Mouse (Mus musculus) lung, postnatal 10 days (tissue): ENCODE results near the gene Sdhaf2.
A peak's percentile ranks its signal among the peaks of the same experiment; 100 is the strongest.
"Not testable (repeated sequence)": the region's sequence is repeated elsewhere in the genome, so short reads cannot be mapped to it uniquely, and the experiment has no call there.

Experiments
- DNase-seq: peaks from one replicate; pipeline ENCODE4 v3.0.0; 2021

The Sdhaf2 gene

GRCm38 (mm10) chr19:10525910-10526309 is at the start of gene Sdhaf2:
Sdhaf2 (minus strand) TSS chr19:10526142.
- peak; percentile 63 for DNase-seq

DNA sequence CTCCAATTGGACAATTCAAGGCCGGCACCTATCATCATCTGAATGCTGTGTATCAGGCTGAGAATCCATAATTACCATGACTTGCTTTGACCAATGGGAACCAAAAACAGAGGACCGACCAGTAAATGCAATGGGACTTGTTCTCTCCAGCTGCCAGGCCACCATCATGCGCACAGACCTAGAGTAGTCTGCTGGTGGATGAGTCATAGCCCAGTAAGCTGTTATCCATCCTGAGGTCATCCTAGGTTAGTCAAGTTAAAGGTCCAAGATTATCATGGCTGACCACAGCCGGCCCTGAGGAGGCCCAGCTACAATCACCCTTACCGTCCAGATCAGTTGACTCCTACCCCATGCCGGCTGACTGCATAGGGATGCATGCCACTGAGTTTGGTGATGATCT is 43.7 kb upstream of the Sdhaf2 start:
- no peak for DNase-seq

GRCm38 (mm10) chr19:10565217-10565616 is 39.3 kb upstream of the Sdhaf2 start:
- no peak for DNase-seq

GRCm38 (mm10) chr19:10564278-10564677 is 38.3 kb upstream of the Sdhaf2 start:
- DNase-seq = no peak

GRCm38 (mm10) chr19:10562351-10562750 is 36.4 kb upstream of the Sdhaf2 start:
- DNase-seq = no peak

DNA sequence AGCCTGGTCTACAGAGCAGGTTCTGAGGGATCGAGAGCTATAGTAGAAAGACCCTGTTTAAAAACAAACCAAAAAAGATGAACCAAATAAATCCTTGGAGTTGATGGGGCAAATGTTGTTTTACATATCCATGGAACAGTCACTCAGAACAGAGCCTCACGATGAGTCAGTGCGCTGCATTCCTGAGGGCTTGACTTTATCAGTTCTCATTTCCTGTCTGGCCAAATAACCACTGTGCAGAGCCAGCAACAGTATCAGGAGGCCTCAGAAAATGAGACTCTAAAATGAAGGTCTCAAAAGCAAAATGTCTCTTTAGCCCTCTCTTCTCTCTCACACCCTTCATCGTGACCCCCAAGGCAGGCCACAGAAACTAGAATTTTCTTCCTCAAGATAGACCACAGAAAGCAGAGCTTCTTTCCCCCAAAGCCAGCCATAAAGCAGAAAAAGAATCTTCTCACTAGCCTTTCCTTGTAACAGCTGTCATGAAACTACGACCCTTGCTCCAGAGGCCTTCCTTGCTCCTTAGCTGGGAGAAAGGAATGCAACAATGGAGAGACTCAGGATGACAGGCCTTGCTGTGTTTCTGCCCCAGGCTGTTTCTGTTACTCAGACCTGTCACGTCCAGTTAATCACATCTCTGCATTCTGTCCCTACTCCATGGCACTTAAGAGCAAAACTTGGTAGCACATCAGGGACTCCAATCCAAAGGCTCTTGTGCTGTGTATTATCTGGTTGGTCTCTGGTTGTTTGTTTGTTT is 35.8 kb upstream of the Sdhaf2 start:
- DNase-seq = peak; percentile 57

GRCm38 (mm10) chr19:10560108-10560507 is 34.2 kb upstream of the Sdhaf2 start:
- DNase-seq = peak; percentile 42

GRCm38 (mm10) chr19:10557837-10558375 is 32.0 kb upstream of the Sdhaf2 start:
- DNase-seq = not testable (repeated sequence)

DNA sequence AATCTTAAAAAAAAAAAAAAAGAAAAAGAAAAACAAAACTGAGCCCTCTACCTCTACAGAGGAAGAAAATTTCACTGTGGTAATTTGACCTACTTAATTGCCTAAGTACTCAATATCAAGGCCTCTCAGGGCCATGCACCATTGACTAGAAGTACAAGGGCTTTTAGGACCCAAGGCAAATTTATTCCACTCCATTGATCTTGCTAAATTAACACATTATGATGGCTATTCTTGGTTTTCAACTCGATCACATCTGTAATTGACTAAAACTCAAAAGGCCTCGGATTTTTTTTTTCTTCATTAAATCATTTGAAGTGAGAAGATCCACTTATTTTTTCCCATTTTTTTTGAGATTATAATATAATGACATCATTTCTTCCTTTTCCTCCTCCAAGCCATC is 31.5 kb upstream of the Sdhaf2 start:
- no peak for DNase-seq

DNA sequence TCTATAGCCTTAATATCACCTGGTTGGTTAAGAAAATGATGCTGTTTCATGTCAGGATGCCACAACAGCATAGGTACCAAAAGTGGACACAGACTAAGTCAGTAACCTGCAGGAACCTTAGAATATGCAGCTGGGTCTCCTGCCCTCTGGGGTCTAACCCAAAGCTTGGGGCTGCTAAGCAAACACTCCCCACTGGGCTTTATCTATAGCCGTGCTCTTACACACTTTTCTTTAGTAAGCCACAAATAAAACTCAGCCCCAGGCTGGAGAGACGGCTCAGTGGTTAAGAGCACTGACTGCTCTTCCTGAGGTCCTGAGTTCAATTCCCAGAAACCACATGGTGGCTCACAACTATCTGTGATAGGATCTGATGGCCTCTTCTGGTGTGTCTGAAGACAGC is 31.1 kb upstream of the Sdhaf2 start:
- no peak for DNase-seq

- peak; percentile 88 for DNase-seq
Measured at GRCm38 (mm10) chr19:10555624-10556510, 29.9 kb upstream of the Sdhaf2 start, which contains the start of gene Tmem216. Tmem216 (minus strand) TSS chr19:10556238.

DNA sequence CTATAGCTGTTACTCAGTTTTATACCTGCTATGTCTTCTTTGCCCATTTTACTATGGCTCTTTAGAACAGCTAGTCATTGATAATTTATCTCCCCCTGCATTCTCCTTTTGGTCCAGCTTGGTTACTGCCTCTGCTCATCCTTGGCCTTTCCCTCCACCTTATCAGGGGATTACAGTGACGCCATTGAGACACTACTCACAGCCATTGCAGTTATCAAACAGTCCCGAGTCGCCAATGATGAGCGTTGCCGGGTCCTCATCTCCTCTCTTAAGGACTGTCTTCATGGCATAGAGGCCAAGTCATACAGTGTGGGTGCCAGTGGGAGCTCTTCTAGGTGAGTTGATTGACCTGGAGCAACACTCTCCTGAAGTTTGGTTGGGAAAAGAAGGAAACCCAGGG is 13.5 kb upstream of the Sdhaf2 start:
- no peak for DNase-seq

GRCm38 (mm10) chr19:10530082-10530481 is 4.1 kb upstream of the Sdhaf2 start:
- DNase-seq = no peak

- peak; percentile 94 for DNase-seq
Measured at GRCm38 (mm10) chr19:10525106-10525901, 638 bp downstream of the Sdhaf2 start, which contains the start of gene Cpsf7. Cpsf7 (plus strand) TSS chr19:10525266.

- no peak for DNase-seq
Measured at GRCm38 (mm10) chr19:10524784-10525105, 1.2 kb downstream of the Sdhaf2 start.

GRCm38 (mm10) chr19:10523483-10524080 is 2.4 kb downstream of the Sdhaf2 start:
- no peak for DNase-seq

DNA sequence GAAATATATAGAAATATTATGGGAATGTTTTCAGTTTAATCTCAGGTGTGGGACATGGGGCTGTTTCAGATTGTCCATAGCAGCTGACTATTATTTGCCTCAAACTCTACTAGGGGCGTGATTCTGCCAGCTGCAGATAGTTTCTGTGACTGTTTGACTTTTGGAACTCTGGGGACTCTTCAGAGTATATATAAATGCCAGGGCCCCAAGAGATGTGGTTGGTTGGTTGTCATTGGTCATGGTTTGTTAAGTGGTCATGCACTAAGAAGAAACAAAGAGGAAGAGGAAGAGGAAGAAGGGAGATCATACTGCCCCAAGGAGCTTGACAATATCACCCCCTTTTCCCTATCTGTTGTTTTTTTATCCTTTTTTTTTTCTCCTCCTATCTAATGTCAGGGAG is 4.0 kb downstream of the Sdhaf2 start:
- DNase-seq = no peak

GRCm38 (mm10) chr19:10520355-10520754 is 5.6 kb downstream of the Sdhaf2 start:
- DNase-seq = peak; percentile 27

DNA sequence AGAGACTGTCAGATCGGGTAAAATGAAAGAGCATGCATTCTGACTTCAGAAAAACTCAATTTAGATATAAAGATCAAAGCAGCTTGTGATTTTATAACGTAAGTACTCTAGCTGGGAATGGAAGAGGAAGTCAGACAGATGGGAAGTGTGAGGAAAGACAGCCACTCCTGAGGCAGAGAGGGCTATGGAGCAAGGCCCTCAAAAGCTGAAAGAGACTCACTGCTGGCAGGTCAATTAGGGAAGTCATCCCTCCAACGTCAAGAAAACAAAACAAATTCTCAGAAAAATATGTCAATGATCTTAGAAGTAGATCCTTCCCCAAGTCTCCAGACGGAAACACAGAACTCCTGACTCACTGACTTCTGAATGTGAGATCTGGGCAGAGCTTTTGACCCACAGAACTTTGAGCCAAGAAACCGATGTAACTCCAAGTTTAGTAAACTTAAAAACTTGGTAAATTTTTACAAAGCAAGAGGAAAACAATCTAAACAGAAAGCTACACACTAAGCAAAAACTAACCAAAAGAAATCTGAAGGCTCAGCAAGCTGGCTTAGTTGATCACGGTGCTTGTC is 15.1 kb downstream of the Sdhaf2 start:
- peak; percentile 24 for DNase-seq

DNA sequence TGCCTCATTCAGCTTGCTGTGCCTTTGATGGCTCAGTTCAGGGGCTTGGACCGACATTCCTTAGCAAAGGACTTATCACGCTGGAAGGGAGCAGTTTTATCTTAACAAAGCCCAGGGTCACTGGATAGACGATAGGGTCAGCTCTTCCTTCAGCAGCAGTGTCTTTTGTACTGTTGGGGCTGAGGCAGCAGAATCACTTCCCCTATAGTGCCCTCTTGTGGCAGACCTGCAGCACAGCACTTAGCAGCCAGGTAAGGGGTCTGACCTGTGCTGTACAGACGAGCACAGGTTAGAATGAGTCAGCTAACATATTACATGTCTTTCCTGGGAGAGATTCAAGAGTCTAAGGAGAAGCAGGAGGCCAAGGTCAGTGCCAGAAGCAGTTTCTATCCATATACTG is 23.4 kb downstream of the Sdhaf2 start:
- DNase-seq = peak; percentile 48

DNA sequence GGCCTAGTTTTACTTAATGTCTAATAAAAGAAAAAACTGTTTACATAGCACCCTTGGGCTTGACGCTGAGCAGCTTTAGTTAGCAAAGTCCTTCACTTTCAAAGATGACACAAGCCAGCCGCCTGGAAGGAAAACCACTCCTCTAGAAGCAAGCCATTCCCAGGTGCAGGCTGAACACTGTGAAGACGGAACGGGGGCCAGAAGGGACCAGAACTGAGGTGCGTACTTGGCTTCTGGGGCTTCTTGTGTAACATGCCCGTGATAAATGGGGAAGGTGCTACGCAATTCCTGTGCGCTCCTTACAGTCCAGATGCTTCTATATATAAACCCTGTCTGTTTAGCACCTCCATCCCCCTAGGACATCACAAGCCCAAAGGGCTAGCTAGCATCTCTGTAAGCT is 25.4 kb downstream of the Sdhaf2 start:
- DNase-seq = no peak
